26 mouse cellular contexts compared by ENCODE assay signal in the genomic region with DNA sequence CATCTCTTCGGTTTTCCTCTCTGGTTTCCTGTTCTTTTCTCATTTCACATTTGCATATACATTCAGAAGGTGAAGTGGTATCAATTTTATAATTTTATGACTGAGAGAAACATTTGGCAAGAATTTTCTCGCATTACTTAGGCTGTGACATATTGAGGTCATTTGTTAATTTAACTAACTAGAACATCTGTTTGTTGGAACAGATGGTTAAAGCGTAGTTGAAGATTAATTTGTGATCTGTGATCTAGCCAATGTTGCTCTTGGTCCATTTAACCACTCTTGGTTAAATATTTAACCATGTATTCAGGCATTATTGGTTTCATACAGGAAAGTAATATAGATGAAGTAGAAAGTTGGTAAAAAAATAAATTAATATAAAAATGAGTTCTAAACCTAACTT. TPM values are rescaled to one million over a fixed set of nuclear protein-coding genes. Genes with fewer than 3 reads are reported as not detected.
DNase-seq lines count a peak whose midpoint lies in the region; ATAC-seq and TF ChIP-seq lines count a peak whose summit lies in the region.
"Had no signal": no experiment of that assay in that cellular context is flagged by ENCODE, and none has a peak within 500 bp of the region (broad histone marks: within the 10 kb centered on the region; RNA-seq: fewer than 3 reads in every experiment).

No protein-coding gene starts in this region.

- no peaks in the 10 kb centered on the region for H3K27me3 ChIP-seq in liver, adult 2 months (ENCODE audit: control insufficient read depth, insufficient read depth, low read length)
- no peaks in the 10 kb centered on the region for H3K27me3 ChIP-seq in liver, embryonic 11.5 days (replicated peaks; ENCODE audit: control insufficient read depth, insufficient read depth, low read length)
- H3K27me3 ChIP-seq: embryonic facial prominence, embryonic 13.5 days; embryonic facial prominence, embryonic 15.5 days; forebrain, embryonic 12.5 days had no signal

- no peaks in the 10 kb centered on the region for H3K36me3 ChIP-seq in liver, adult 2 months (ENCODE audit: control insufficient read depth, insufficient read depth, low read length)
- no peaks in the 10 kb centered on the region for H3K36me3 ChIP-seq in liver, embryonic 11.5 days (ENCODE audit: control insufficient read depth, insufficient read depth, low read length)
- H3K36me3 ChIP-seq: embryonic facial prominence, embryonic 13.5 days; embryonic facial prominence, embryonic 15.5 days; forebrain, embryonic 10.5 days; forebrain, embryonic 12.5 days had no signal

- H3K4me3 ChIP-seq in liver, adult 2 months (ENCODE audit: insufficient read depth, low read depth, low read length), result no peak overlapping the region
- H3K4me3 ChIP-seq in liver, embryonic 11.5 days (ENCODE audit: low read depth, low read length), result no peak overlapping the region
- H3K4me3 ChIP-seq: embryonic facial prominence, embryonic 13.5 days; embryonic facial prominence, embryonic 15.5 days; erythroblast, embryonic 14.5 days; forebrain, embryonic 10.5 days; forebrain, embryonic 12.5 days had no signal

- no peak for TF ChIP-seq CTCF in liver, adult 2 months (IDR thresholded peaks at IDR 0.05; ENCODE audit: low read depth, low read length)

- H3K9me3 ChIP-seq in liver, embryonic 11.5 days (ENCODE audit: control insufficient read depth, low read length), result no peaks in the 10 kb centered on the region
- H3K9me3 ChIP-seq: embryonic facial prominence, embryonic 13.5 days; embryonic facial prominence, embryonic 15.5 days; forebrain, embryonic 10.5 days; forebrain, embryonic 12.5 days had no signal

- peak; percentile 68 for DNase-seq in kidney, adult 9 months
- no peak for DNase-seq in kidney, adult 18-20 months
- DNase-seq in liver, adult 2 months (ENCODE audit: extremely low read depth, low read depth, low spot score), result peak; percentile 93
- DNase-seq in liver, embryonic 11.5 days (ENCODE audit: low spot score), result no peak
- peak; percentile 5 for DNase-seq in retina, embryonic 14.5 days (ENCODE audit: low spot score)
- no peak for DNase-seq in retina, postnatal 1 day
- DNase-seq: adrenal gland, adult 2 months; adrenal gland, postnatal 10 days; adrenal gland, postnatal 25 days; cerebellum, adult 11 months; cerebellum, adult 18-20 months; cerebellum, adult 8-10 months; cerebellum, adult 9-11 months; cerebellum, postnatal 14 days; cerebellum, postnatal 36 days; embryo, embryonic 11 days had no signal

- ATAC-seq in liver, embryonic 11.5 days (replicated peaks; ENCODE audit: low FRiP score), result no peak
- ATAC-seq: forebrain, embryonic 14.5 days had no signal

- no peak overlapping the region for H3K9ac ChIP-seq in liver, adult 2 months (ENCODE audit: low read depth, low read length)
- no peak overlapping the region for H3K9ac ChIP-seq in liver, embryonic 11.5 days (ENCODE audit: low read depth, low read length)
- H3K9ac ChIP-seq: embryonic facial prominence, embryonic 13.5 days; embryonic facial prominence, embryonic 15.5 days; forebrain, embryonic 12.5 days had no signal

- TF ChIP-seq POLR2A in liver, adult 2 months (IDR thresholded peaks at IDR 0.05; ENCODE audit: extremely low read depth, insufficient read depth, low read length), result no peak

- WGBS in liver, adult 2 months, result 31% methylated on average over 3 of the region's 3 CpGs
- 82% methylated on average over 3 of the region's 3 CpGs for WGBS in liver, embryonic 11.5 days

- H3K4me2 ChIP-seq in liver, embryonic 11.5 days, result no peak overlapping the region
- H3K4me2 ChIP-seq: embryonic facial prominence, embryonic 13.5 days; embryonic facial prominence, embryonic 15.5 days; forebrain, embryonic 12.5 days had no signal

- H3K27ac ChIP-seq in liver, adult 2 months (replicated peaks; ENCODE audit: insufficient read depth, low read depth, low read length), result no peak overlapping the region
- H3K27ac ChIP-seq in liver, embryonic 11.5 days (ENCODE audit: low read depth, low read length), result no peak overlapping the region
- H3K27ac ChIP-seq: embryonic facial prominence, embryonic 13.5 days; embryonic facial prominence, embryonic 15.5 days; forebrain, embryonic 10.5 days; forebrain, embryonic 12.5 days had no signal

- peaks cover 8% of the 10 kb centered on the region for H3K4me1 ChIP-seq in liver, adult 2 months (ENCODE audit: control insufficient read depth, insufficient read depth, low read length)
- no peaks in the 10 kb centered on the region for H3K4me1 ChIP-seq in liver, embryonic 11.5 days (replicated peaks; ENCODE audit: control insufficient read depth, insufficient read depth, low read length)
- H3K4me1 ChIP-seq: embryonic facial prominence, embryonic 13.5 days; embryonic facial prominence, embryonic 15.5 days; forebrain, embryonic 10.5 days; forebrain, embryonic 12.5 days had no signal

- no peaks in the 10 kb centered on the region for H3K79me2 ChIP-seq in liver, adult 2 months (ENCODE audit: control insufficient read depth, insufficient read depth, low read length)

RNA-seq across cellular contexts. Expression of a gene that starts 47.2 kb away (rescaled TPM):
- not detected in 2 replicates for total RNA-seq in liver, adult 2 months (2014; rRNA removed)
- polyA plus RNA-seq in liver, adult 2 months (2012; rRNA removed), result not detected in 2 replicates
- not detected in 2 replicates for polyA plus RNA-seq in liver, embryonic 11.5 days (2014; fragmentation: Nextera tagmentation; extraction: Ambion mirVana)
- total RNA-seq: adrenal gland, postnatal 10 days; adrenal gland, postnatal 25 days; common myeloid progenitor, adult 5-6 weeks; MEL had no signal
- polyA plus RNA-seq: adrenal gland, adult 2 months; C2C12; embryonic facial prominence, embryonic 11.5 days; embryonic facial prominence, embryonic 13.5 days; embryonic facial prominence, embryonic 15.5 days; forebrain, embryonic 10.5 days; forebrain, embryonic 12.5 days; forebrain, embryonic 14.5 days had no signal

Comparison
In these comparisons a context has a peak if more than half of its experiments do, and no peak if none do; other contexts are left out.
1. DNase-seq: peak in kidney, adult 9 months (single experiment), liver, adult 2 months (single experiment) and retina, embryonic 14.5 days (single experiment); none in kidney, adult 18-20 months (single experiment), liver, embryonic 11.5 days (single experiment) and retina, postnatal 1 day (single experiment).